Mouse (Mus musculus): ENCODE results near the gene C530008M17Rik.
"Not testable (repeated sequence)": the region's sequence is repeated elsewhere in the genome, so short reads cannot be mapped to it uniquely, and the experiment has no call there.

The C530008M17Rik gene

GRCm38 (mm10) chr5:76904713-76905404 lies 248.5 kb downstream of the C530008M17Rik start:
- DNase-seq (ENCODE audit: low read depth, low spot score): no peak

GRCm38 (mm10) chr5:76905405-76906154 lies 249.3 kb downstream of the C530008M17Rik start, which contains the start of gene Aasdh:
Gene Aasdh, minus strand, starts transcription at chr5:76905514.
- DNase-seq (ENCODE audit: low read depth, low spot score): peak; percentile 96

GRCm38 (mm10) chr5:76906155-76906499 lies 249.8 kb downstream of the C530008M17Rik start:
- no peak for DNase-seq (ENCODE audit: low read depth, low spot score)

- peak; percentile 69 for DNase-seq (ENCODE audit: low read depth, low spot score)
Observed at GRCm38 (mm10) chr5:76910807-76911206, 254.5 kb downstream of the C530008M17Rik start.

- not testable (repeated sequence) for DNase-seq (ENCODE audit: low read depth, low spot score)
Observed at GRCm38 (mm10) chr5:76912522-76912921, 256.2 kb downstream of the C530008M17Rik start.

GRCm38 (mm10) chr5:76922833-76923232 lies 266.5 kb downstream of the C530008M17Rik start:
- no peak for DNase-seq (ENCODE audit: low read depth, low spot score)

All from ES-CJ7 (cell line).